Mouse (Mus musculus) heart, adult 2 months (tissue): Measurements from ENCODE around the gene Tmc8. TPM values are rescaled to one million over a fixed set of nuclear protein-coding genes. Genes with fewer than 3 reads are reported as not detected.

ENCODE experiments used
- DNase-seq, 2 experiments: peaks; one replicate each; pipeline ENCODE4 v3.0.0; 2021
- H3K27ac ChIP-seq: fragments of 200-600 bp; 2 replicates; pipeline ENCODE4 v1.8.1; 2022
- H3K27me3 ChIP-seq: fragments of 200-500 bp; 2 replicates; pipeline ENCODE4 v1.6.1; 2012; ENCODE audit warnings: mild to moderate bottlenecking, low read length, inconsistent platforms, mixed read lengths; ENCODE audit not compliant: control insufficient read depth, insufficient read depth
- H3K36me3 ChIP-seq: fragments of 200-500 bp; 2 replicates; pipeline ENCODE4 v1.6.1; 2012; ENCODE audit warnings: low read length, inconsistent platforms; ENCODE audit not compliant: control insufficient read depth, insufficient read depth
- H3K4me1 ChIP-seq: fragments of 200-500 bp; 2 replicates; pipeline ENCODE4 v1.6.1; 2011; ENCODE audit warnings: low read length; ENCODE audit not compliant: control insufficient read depth, insufficient read depth
- H3K4me3 ChIP-seq: fragments of 200-600 bp; 2 replicates; pipeline ENCODE4 v1.8.1; 2022
- H3K79me2 ChIP-seq: fragments of 200-500 bp; replicated peaks from 2 replicates; pipeline ENCODE4 v1.6.1; 2012; ENCODE audit warnings: mild to moderate bottlenecking, inconsistent platforms, low read length, moderate library complexity, mixed read lengths; ENCODE audit not compliant: control insufficient read depth, insufficient read depth
- H3K9ac ChIP-seq: fragments of 200-500 bp; 2 replicates; pipeline ENCODE4 v1.6.1; 2012; ENCODE audit warnings: low read depth, mild to moderate bottlenecking, control low read depth, inconsistent platforms, low read length, mixed read lengths
- CTCF ChIP-seq: fragments of 200-600 bp; IDR thresholded peaks from 2 replicates; pipeline ENCODE4 v1.8.1; 2022; ENCODE audit warnings: antibody characterized with exemption, mild to moderate bottlenecking, moderate library complexity
- EP300 ChIP-seq: fragments of 200-500 bp; IDR thresholded peaks from 2 replicates; pipeline ENCODE4 v1.6.1; 2011; ENCODE audit warnings: low read depth, low read length, control low read depth; ENCODE audit not compliant: insufficient read depth
- POLR2A ChIP-seq: fragments of 200-500 bp; IDR thresholded peaks from 2 replicates; pipeline ENCODE4 v1.6.1; 2011; ENCODE audit warnings: mild to moderate bottlenecking, low read depth, low read length, control low read depth; ENCODE audit not compliant: insufficient read depth
- WGBS: fragments of 180-500 bp; shearing (Covaris S2); methylation state at CpG from one replicate; pipeline ENCODE4 v1.1.7; 2018; 5-methylcytosine and 5-hydroxymethylcytosine counted together
- intact Hi-C: fragments of 180-260 bp; cut with DNase I; formaldehyde crosslinking; loops from one replicate; pipeline ENCODE4 v1.15.1; 2025
- polyA plus RNA-seq: library from polyadenylated mRNA; depleted of rRNA; stranded (reverse); fragments of >200 nt; gene quantifications from 2 replicates; pipeline ENCODE4 v1.2.3, GENCODE M21; 2012
- total RNA-seq, 2 experiments: library from RNA; stranded (reverse); gene quantifications; 2 replicates each; pipeline ENCODE4 v1.2.3; 2021

Gene Tmc8
- total and polyA plus RNA-seq, 3 experiments: 3.3 to 9.5 (median 3.7) TPM

DNA sequence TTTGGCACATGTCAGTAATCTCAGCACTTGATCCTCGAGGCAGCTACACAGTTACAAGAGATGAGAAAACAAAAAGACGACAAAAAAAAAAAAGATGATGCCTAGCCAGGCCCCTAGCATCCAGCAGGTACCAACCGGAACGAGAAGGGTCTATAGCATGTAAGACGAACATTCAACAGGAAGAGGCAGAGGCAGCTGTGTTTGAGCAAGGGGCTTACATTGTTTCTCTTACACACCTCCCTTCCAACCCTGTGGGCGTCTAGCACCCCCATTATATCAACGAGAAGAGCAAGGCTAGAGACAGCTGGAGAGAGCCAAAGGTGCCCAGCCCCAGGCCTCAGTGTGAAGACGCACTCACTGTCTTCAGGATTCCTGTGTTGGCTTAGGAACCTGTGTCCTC lies 45.0 kb downstream of the Tmc8 start:
- Histone ChIP-seq H3K4me3 (no peak overlapping the region), H3K27ac (no peak overlapping the region), H3K27me3 (no peaks in the 10 kb centered on the region), H3K4me1 (peaks cover 39% of the 10 kb centered on the region), H3K9ac (no peak overlapping the region), H3K36me3 (peaks cover 2% of the 10 kb centered on the region; the same call in 1 of the 2 replicates), H3K79me2 (no peaks in the 10 kb centered on the region)
- WGBS: 69% methylated on average over 8 of the region's 8 CpGs
- DNase-seq: peak in 1 of 2 experiments; percentile 19
- intact Hi-C loops: loop anchor here (10.0 kb wide), 1 partner anchor 592 kb away; no protein-coding TSS in a partner anchor
- TF ChIP-seq POLR2A (no peak), CTCF (no peak), EP300 (no peak)

DNA sequence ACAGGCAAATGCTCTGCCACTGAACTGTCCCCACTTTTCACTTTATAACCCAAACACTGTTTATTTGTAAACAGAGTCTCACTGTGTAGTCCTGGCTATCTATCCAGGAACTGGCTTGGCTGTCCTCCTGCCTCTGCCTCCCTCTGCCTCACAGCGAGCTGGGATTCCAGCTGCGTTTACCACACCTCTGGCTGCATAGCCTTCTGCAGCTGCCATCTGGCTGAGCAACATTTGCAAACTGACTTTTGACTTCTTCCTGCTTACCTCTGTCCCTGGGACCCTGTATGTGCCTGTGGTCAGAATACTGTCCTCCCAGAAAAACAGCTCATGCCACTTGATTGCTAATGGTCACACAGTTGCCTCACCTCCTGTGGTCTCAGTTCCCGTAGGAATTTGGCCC lies 45.5 kb downstream of the Tmc8 start:
- no peak overlapping the region for H3K4me3 ChIP-seq
- H3K79me2 ChIP-seq: no peaks in the 10 kb centered on the region
- peaks cover 39% of the 10 kb centered on the region for H3K4me1 ChIP-seq
- no peak overlapping the region for H3K27ac ChIP-seq
- H3K9ac ChIP-seq: no peak overlapping the region
- peaks cover 2% of the 10 kb centered on the region; the same call in 1 of the 2 replicates for H3K36me3 ChIP-seq
- TF ChIP-seq POLR2A: no peak
- no peak for TF ChIP-seq EP300
- TF ChIP-seq CTCF: no peak
- H3K27me3 ChIP-seq: no peaks in the 10 kb centered on the region
- DNase-seq: peak in 1 of 2 experiments; percentile 19
- intact Hi-C loops: loop anchor here (10.0 kb wide), 1 partner anchor 593 kb away; no protein-coding TSS in a partner anchor
- WGBS: 52% methylated on average over 3 of the region's 3 CpGs

DNA sequence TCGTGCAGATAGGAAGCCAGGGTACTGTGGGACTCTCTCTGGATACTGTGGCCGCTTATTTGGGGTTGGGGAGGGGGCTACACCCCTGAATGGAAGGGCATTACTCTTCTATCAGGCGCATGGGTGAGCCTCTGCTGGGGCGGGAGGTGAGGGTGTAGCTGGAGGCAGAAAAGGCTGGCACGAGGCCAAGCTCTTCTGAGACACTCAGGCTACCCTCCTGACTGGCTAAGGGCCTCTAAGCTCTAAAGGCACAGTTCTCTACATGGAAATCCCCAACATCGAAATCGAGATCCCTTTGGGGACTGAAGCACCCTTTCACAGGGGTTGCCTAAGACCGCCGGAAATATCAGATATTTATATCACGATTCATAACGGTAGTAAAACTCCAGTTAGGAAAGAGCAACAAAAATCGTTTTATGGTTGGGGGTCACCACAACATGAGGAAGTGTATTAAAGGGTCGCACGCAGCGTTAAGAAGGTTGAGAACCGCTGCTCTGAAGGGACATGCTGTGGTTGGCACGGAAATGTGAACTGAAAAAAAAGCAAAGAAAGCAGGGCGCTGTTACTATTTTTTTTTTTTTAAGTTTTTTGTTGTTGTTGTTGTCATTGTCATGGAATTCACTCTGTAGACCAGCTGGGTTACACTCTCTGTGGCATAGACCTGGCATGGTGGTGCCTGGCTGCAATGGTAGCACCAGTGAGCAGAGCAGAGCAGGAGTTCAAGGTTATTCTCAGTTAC lies 46.4 kb downstream of the Tmc8 start:
- no peaks in the 10 kb centered on the region for H3K27me3 ChIP-seq
- peak; percentile 53 to 59 for DNase-seq
- H3K36me3 ChIP-seq: no peaks in the 10 kb centered on the region
- H3K9ac ChIP-seq: no peak overlapping the region
- TF ChIP-seq EP300 (no peak), POLR2A (no peak), CTCF (no peak)
- no peak overlapping the region for H3K4me3 ChIP-seq
- peak overlapping the region; percentile 69 for H3K27ac ChIP-seq
- H3K4me1 ChIP-seq: peaks cover 36% of the 10 kb centered on the region
- WGBS: 16% methylated on average over 18 of the region's 18 CpGs
- intact Hi-C loops: loop anchor here (10.0 kb wide), 1 partner anchor 594 kb away; no protein-coding TSS in a partner anchor
- no peaks in the 10 kb centered on the region for H3K79me2 ChIP-seq

DNA sequence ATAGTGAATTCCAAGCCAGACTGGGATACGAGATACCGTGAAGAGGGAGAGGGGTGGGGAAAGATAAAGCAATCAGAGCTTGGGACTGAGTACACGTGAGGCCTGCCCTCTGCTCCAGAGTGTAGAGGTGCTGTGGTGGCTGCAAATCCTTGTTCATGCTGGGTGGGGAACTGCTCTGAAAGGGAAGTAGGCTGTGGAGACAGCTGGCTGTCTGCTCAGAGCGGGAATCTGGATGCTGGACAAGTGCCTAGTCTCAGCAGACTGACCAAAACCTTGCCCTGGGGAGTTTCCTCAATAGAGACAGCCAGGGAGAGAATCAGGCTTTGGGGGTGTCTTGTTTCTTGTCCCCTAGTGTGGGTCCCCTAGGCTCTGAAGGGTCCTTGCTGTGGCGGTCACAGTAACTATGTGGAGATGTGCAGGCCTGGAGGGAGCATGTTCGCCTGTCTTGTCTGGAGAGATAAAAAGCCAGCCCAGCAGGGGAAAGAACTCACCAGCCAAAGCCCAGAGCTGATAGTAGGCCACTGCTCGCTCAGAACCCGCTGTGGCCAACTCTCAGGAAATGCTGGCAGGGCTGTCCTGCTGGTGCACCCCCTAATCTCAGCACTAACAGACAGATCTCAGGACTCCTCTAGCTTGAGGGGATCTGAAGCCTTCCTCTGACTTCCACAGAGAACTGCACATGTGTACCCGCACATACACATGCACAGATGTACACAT lies 47.2 kb downstream of the Tmc8 start:
- intact Hi-C loops: loop anchor here (10.0 kb wide), 1 partner anchor 594 kb away; no protein-coding TSS in a partner anchor
- Histone ChIP-seq H3K79me2 (no peaks in the 10 kb centered on the region), H3K9ac (peak overlapping the region; percentile 9; the same call in 1 of the 2 replicates), H3K27me3 (no peaks in the 10 kb centered on the region), H3K4me3 (no peak overlapping the region), H3K27ac (peak overlapping the region; percentile 69), H3K36me3 (no peaks in the 10 kb centered on the region), H3K4me1 (peaks cover 33% of the 10 kb centered on the region)
- peak; percentile 28; the same call in 1 of the 2 replicates for TF ChIP-seq EP300
- peak; percentile 37; the same call in 1 of the 2 replicates for TF ChIP-seq POLR2A
- no peak for TF ChIP-seq CTCF
- peak; percentile 62 to 78 for DNase-seq
- WGBS: 13% methylated on average over 9 of the region's 9 CpGs

DNA sequence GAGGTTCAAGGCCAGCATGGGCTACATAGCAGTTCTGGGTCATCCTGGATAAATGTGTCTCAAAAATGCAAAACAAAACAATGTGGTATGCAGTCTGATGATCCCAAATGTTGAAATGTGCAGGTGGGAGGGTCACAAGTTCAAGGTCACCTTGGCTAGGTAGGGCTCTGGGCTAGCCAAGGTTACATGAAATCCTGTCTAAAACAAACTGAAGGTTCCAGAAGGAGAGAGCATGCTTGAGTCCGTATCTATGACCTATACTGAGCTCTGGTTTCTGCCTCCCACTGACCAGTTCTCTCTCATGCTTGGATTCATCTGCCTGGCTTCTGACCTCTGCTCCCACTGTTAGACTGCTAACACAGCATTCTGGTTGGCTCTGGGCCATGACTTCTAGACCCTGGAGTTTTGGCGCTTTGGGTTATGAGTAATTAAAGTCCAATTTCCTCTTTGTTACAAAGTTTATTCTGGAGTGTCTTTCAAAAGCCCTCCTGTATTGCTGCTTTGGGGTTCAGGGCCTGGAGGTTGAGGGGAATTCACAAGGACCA lies 47.9 kb downstream of the Tmc8 start:
- H3K36me3 ChIP-seq: no peaks in the 10 kb centered on the region
- no peak for TF ChIP-seq CTCF
- TF ChIP-seq EP300: no peak
- no peak for TF ChIP-seq POLR2A
- no peaks in the 10 kb centered on the region for H3K79me2 ChIP-seq
- no peak overlapping the region for H3K9ac ChIP-seq
- no peak for DNase-seq
- WGBS: 49% methylated on average over 2 of the region's 2 CpGs
- peaks cover 28% of the 10 kb centered on the region for H3K4me1 ChIP-seq
- no peak overlapping the region for H3K4me3 ChIP-seq
- intact Hi-C loops: loop anchor here (10.0 kb wide), 1 partner anchor 595 kb away; no protein-coding TSS in a partner anchor
- H3K27me3 ChIP-seq: no peaks in the 10 kb centered on the region
- peak overlapping the region; percentile 69 for H3K27ac ChIP-seq
